Mouse (Mus musculus): ENCODE data around the gene Fgfr3.

- TF ChIP-seq ZNF384 (IDR thresholded peaks at IDR 0.05; ENCODE audit: low read depth, low read length): no peak
- TF ChIP-seq MAFK (IDR thresholded peaks at IDR 0.05; ENCODE audit: insufficient read depth, low read depth, low read length): no peak
- TF ChIP-seq ZC3H11A (IDR thresholded peaks at IDR 0.05; ENCODE audit: borderline replicate concordance, low read depth, low read length): no peak
- no peak for TF ChIP-seq CHD2 (IDR thresholded peaks at IDR 0.05; ENCODE audit: low read depth, low read length)
These were observed 34.3 kb upstream of the Fgfr3 start for GRCm38 (mm10) chr5:33687142-33687541.
